Mouse (Mus musculus): Measurements from ENCODE around the gene Hist1h4f. TPM values are rescaled to one million over a fixed set of nuclear protein-coding genes. Genes with fewer than 3 reads are reported as not detected.
"Not testable (repeated sequence)": the region's sequence is repeated elsewhere in the genome, so short reads cannot be mapped to it uniquely, and the experiment has no call there.

Hist1h4f gene
- total RNA-seq, 1 experiment from 2014 or later = 15.2 TPM

DNA sequence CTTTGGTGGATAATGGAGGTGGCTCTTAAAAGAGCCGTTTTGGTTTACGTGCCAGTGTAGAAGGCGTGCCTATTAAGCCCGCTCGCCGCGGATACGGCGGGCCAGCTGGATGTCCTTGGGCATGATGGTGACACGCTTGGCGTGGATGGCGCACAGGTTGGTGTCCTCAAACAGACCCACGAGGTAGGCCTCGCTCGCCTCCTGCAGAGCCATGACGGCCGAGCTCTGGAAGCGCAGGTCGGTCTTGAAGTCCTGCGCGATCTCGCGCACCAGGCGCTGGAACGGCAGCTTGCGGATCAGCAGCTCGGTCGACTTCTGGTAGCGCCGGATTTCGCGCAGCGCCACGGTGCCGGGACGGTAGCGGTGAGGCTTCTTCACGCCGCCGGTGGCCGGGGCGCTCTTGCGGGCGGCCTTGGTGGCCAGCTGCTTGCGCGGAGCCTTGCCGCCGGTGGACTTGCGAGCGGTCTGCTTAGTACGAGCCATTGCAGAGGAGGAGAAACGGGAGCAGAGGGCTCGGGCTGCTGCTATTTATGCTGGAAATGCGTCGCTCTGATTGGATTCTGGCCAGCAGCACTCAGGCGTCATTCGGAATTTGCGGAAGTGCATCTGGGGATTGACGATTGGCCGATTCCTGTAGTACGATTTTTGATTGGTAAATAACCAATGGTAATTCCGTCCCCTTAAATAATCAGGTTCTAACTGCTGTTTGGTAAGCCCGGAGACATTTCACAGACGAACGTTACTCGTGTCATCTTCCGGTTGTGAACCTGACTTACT lies 10.6 kb upstream of the Hist1h4f start, which contains the start of gene Hist1h3e:
Gene Hist1h3e, minus strand, starts transcription at position 487 of the 777 bp plus-strand sequence.
- ATAC-seq (ENCODE audit: extremely low read depth, insufficient number of reproducible peaks, low FRiP score, poor library complexity, severe bottlenecking) = peak; percentile 94

- ATAC-seq (ENCODE audit: extremely low read depth, insufficient number of reproducible peaks, low FRiP score, poor library complexity, severe bottlenecking) = not testable (repeated sequence)
Observed at GRCm38 (mm10) chr13:23561531-23561882, 10.1 kb upstream of the Hist1h4f start.

- ATAC-seq (ENCODE audit: extremely low read depth, insufficient number of reproducible peaks, low FRiP score, poor library complexity, severe bottlenecking) = not testable (repeated sequence)
Observed at GRCm38 (mm10) chr13:23560699-23561098, 9.3 kb upstream of the Hist1h4f start.

- no peak for ATAC-seq (ENCODE audit: extremely low read depth, insufficient number of reproducible peaks, low FRiP score, poor library complexity, severe bottlenecking)
Observed at GRCm38 (mm10) chr13:23556906-23557305, 5.5 kb upstream of the Hist1h4f start.

DNA sequence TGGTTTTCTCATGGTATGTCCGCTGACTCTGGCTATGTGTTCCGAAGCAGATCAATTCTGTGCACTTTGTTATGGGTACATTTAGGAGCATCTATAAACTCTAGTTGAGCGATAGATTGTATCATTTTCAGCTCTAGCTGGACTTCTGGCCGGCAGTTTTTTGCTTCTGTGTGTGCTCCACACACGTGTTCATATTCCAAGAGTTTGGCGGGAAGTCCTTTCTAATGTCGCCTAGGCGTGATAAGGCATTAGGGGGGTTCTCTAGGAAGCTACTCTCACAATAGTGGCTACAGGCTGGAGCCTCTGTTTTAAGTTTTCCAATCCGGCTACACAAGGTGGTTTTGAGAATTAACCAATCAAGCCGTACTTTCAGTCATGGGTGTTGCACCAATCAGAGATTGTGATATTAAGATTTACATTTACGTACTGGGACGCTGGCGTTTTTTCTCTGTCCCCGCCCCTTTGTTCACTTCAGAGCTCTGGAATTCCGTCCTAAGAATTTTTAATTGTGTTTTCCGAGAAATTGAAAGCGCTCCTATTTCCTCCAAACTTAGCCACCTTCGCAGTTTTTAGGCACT lies 4.5 kb upstream of the Hist1h4f start:
- peak; percentile 58; the same call in 1 of the 2 replicates for ATAC-seq (ENCODE audit: extremely low read depth, insufficient number of reproducible peaks, low FRiP score, poor library complexity, severe bottlenecking)

DNA sequence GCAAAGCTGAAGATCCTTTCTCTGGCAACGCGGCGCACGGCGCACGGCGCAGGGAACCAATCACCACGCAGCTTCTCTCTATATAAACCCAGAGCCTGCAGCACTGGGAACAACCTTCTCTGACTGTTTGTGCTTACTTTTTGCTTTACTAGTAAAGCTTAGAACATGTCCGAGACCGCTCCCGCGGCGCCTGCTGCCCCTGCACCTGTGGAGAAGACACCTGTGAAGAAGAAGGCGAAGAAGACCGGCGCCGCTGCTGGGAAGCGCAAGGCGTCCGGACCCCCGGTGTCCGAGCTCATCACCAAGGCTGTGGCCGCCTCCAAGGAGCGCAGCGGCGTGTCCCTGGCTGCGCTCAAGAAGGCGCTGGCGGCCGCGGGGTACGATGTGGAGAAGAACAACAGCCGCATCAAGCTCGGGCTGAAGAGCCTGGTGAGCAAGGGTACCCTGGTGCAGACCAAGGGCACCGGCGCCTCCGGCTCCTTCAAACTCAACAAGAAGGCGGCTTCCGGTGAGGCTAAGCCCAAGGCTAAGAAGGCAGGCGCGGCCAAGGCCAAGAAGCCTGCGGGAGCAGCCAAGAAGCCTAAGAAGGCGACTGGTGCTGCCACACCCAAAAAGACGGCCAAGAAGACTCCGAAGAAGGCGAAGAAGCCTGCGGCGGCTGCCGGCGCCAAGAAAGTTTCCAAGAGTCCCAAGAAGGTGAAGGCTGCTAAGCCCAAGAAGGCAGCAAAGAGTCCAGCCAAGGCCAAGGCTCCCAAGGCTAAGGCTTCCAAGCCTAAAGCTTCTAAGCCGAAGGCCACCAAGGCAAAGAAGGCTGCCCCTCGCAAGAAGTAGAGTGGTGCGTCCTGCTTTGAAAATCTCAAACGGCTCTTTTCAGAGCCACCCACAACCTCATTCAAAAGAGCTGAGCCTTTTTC lies 3.7 kb upstream of the Hist1h4f start:
- ATAC-seq (ENCODE audit: extremely low read depth, insufficient number of reproducible peaks, low FRiP score, poor library complexity, severe bottlenecking) = peak; percentile 72

DNA sequence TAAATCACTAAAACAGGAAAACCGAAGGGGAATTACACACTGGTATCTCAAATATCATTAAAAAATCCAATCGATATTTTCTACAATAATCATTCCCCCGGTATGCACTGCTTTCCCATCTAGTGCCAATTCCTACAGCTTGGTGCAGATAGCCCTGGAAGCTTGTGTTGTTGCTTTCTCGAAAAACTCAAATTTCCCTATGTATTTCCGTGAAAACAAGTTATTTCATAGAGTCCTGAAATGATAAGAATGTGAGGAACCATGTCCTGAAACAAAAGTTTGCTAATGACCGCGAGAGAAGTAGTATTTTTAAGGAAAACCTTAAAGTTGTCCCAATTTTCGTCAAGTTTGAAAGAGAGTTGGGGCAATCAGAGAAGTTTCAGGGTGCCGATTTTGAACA lies 2.9 kb upstream of the Hist1h4f start:
- ATAC-seq (ENCODE audit: extremely low read depth, insufficient number of reproducible peaks, low FRiP score, poor library complexity, severe bottlenecking) = no peak

DNA sequence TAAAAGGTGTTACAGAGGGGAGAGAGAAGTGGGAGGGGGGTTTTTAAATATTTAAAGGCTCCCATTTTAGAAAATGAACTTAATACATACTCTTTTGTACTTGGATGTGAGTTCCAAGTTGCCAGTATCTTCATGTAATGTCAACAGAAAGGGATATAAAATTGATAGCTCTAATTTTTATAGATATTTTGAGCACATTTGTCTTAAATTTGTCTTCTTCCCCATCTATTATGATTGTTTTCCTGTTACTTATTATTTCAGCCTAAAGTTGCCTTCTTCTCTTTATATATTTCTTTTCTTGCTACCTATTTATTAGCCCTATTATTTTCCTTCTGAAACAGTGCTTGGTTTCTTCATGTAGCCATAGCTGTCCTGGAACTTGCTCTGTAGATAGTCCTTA lies 1.5 kb upstream of the Hist1h4f start, which contains the start of gene Hist1h1d:
Gene Hist1h1d, plus strand, starts transcription at position 301 of the 400 bp plus-strand sequence.
- ATAC-seq (ENCODE audit: extremely low read depth, insufficient number of reproducible peaks, low FRiP score, poor library complexity, severe bottlenecking) = no peak

DNA sequence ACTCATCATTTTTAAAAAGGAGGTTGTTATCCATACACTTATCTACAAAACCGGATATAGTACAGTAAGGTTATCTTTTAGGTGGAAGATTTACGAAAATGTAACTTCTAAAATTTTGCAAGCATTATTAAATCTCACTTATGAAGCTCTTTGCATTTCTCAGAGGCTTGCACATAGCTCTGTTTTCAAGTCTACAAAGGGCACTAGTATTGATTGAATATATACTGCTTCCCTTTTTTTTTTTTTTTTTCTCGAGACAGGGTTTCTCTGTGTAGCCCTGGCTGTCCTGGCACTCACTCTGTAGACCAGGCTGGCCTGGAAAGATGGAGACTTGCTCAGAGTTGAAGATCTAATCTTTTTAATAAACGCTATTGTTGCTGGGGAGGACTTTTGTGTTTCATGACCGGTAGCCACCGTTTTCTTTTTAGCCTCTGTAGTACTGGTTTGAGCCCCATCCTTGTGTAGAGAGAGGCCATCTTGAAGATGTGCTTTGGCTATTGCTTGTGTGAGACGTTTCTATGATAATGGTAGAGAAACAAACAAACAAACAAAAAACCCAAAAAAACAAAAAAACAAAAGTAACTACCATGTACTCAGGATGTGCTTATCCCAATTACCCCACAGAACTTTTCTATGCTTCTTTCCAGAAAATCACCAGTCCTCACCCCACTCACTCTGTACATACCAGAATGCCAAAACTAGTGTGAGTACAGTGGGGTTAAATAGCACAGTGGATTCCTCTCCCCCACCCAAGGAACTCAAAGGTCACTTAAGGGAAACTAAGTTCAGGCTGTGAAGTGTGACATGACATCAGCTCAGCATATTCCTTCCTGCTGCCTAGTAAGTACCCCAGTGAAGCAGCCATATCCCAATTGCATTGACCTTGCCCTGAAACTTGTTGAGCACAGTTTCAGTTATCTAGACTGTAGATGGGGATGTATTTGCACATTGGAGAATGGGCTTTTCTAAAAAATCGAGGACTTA lies 775 bp upstream of the Hist1h4f start:
- ATAC-seq (ENCODE audit: extremely low read depth, insufficient number of reproducible peaks, low FRiP score, poor library complexity, severe bottlenecking) = no peak

GRCm38 (mm10) chr13:23550761-23551145 lies 695 bp downstream of the Hist1h4f start:
- ATAC-seq (ENCODE audit: extremely low read depth, insufficient number of reproducible peaks, low FRiP score, poor library complexity, severe bottlenecking) = no peak

DNA sequence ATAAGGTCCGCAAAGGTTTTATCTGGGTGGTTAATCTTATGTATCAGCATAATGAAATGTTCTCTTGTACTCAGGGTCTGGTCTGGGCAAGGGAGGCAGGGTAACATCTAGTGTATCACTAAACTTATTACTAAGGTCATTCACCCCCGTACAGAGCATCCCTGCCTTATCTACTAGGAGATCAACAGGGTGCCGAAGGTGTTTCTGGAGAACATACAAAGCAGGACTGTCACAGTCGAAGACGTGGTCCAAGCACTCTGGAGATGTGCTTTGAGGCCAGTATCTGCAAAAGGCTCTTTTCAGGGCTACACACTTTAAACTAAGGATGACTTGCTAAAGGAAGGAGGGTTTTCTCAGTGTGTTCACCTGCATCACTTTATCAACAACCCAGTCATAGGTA lies 4.8 kb downstream of the Hist1h4f start:
- no peak for ATAC-seq (ENCODE audit: extremely low read depth, insufficient number of reproducible peaks, low FRiP score, poor library complexity, severe bottlenecking)

DNA sequence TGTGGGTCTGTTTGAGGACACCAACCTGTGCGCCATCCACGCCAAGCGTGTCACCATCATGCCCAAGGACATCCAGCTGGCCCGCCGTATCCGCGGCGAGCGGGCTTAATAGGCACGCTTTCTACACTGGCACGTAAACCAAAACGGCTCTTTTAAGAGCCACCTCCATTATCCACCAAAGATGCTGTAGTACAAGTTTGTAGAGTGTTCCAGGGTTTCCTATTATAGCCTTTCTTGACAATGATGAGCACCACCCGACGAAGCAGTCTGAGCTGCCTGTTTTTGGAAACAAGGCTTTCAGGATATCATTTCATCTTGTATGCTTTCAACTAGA lies 6.7 kb downstream of the Hist1h4f start:
- not testable (repeated sequence) for ATAC-seq (ENCODE audit: extremely low read depth, insufficient number of reproducible peaks, low FRiP score, poor library complexity, severe bottlenecking)

DNA sequence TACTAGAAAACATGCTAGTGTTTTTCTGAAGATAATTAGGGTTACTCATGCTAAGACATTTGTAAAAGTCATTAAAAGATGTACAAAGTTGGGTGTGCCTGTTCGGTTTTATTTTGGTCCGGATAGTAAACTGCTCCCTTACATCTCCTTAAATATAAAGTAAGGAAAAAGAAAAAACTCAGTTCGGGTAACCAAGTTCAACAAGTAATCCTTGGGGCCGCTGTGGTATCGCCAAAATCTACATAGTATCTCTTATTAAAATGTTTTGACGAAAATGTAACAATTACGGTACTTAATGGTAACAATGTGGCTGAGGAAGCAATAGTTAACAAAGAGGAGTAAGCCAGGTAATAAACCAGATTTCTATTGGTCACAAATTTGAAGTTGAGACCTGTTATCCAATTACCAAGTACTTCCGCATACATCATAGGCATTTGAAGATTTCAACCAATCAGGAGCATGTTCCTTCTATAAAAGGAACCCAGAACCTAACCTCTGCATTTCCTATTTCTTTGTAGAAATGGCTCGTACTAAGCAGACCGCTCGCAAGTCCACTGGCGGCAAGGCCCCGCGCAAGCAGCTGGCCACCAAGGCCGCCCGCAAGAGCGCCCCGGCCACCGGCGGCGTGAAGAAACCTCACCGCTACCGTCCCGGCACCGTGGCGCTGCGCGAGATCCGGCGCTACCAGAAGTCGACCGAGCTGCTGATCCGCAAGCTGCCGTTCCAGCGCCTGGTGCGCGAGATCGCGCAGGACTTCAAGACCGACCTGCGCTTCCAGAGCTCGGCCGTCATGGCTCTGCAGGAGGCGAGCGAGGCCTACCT lies 7.3 kb downstream of the Hist1h4f start, which contains the start of gene Hist1h3f:
Gene Hist1h3f, plus strand, starts transcription at position 88 of the 822 bp plus-strand sequence.
- peak; percentile 91 for ATAC-seq (ENCODE audit: extremely low read depth, insufficient number of reproducible peaks, low FRiP score, poor library complexity, severe bottlenecking)

DNA sequence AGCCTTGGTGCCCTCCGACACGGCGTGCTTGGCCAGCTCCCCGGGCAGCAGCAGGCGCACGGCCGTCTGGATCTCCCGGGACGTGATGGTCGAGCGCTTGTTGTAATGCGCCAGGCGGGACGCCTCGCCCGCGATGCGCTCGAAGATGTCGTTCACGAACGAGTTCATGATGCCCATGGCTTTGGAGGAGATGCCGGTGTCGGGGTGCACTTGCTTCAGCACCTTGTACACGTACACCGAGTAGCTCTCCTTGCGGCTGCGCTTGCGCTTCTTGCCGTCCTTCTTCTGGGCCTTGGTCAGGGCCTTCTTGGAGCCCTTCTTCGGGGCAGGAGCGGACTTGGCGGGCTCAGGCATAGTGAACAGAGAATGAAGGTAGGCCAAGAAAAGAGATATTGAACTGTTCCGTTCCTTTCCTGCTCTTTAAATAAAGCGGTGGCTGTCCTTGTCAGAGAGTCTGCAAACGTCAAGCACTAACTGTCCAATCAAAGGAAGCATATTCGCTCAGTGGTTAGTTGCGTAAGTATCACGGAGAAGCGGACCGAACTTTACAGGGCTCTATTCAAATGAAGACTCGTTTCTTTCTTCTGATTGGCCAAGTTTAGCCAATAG lies 8.3 kb downstream of the Hist1h4f start, which contains the start of gene Hist1h2bh:
Gene Hist1h2bh, minus strand, starts transcription at position 394 of the 609 bp plus-strand sequence.
- ATAC-seq (ENCODE audit: extremely low read depth, insufficient number of reproducible peaks, low FRiP score, poor library complexity, severe bottlenecking) = peak; percentile 88

- ATAC-seq (ENCODE audit: extremely low read depth, insufficient number of reproducible peaks, low FRiP score, poor library complexity, severe bottlenecking) = not testable (repeated sequence)
Observed at GRCm38 (mm10) chr13:23542225-23542980, 9.0 kb downstream of the Hist1h4f start.

DNA sequence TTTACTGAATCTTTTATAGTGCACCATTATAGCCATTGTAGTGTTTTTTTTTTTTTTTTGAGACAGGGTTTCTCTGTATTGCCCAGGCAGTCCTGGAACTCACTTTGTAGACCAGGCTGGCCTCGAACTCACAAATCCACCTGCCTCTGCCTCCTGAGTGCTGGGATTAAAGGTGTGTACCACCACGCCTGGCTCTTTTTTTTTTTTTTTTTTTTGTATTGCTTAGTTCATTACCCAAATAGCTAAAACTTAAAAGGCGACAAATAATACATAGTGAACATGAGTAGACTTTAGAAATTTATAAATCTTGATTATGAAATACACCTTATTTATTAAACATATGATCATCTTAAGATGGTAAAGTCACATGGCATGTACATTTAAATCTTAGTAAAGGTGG lies 10.0 kb downstream of the Hist1h4f start:
- no peak for ATAC-seq (ENCODE audit: extremely low read depth, insufficient number of reproducible peaks, low FRiP score, poor library complexity, severe bottlenecking)

Data from neutrophil, adult 5-6 weeks (primary cell).